ENCODE assay signal across 30 mouse cellular contexts in the genomic region with DNA sequence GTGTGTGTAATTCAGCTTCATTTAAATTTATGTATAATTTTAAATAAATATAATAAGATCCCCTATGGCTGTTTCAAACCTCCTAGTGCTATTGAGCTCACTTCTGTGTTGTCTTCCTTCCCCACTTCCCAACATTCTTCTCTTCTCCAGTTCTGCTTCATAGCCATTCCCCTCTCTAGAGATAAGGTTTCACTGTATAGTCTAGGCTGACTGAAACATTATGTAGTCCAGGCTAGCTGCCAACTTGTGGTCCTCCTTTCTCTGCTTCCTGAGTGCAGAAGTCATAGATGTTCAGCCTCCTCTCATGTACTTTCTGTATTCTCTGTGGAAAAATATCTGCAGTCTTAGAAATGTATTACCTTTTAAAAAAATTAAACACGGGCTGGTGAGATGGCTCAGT. TPM values are rescaled to one million over a fixed set of nuclear protein-coding genes. Genes with fewer than 3 reads are reported as not detected.
A peak's percentile ranks its signal among the peaks of the same experiment; 100 is the strongest.
DNase-seq lines count a peak whose midpoint lies in the region; ATAC-seq and TF ChIP-seq lines count a peak whose summit lies in the region.
"Had no signal": no experiment of that assay in that cellular context is flagged by ENCODE, and none has a peak within 500 bp of the region (broad histone marks: within the 10 kb centered on the region; RNA-seq: fewer than 3 reads in every experiment).

No protein-coding gene starts in this region.

- WGBS in lung, embryonic 14.5 days: 88% methylated on average over 1 of the region's 1 CpGs
- 72% methylated on average over 1 of the region's 1 CpGs for WGBS in lung, adult 2 months

- peak in 1 of 2 experiments; percentile 62; a peak in 1 of 4 replicates for TF ChIP-seq EP300 in MEL (IDR thresholded peaks at IDR 0.05; ENCODE audit: low read depth in 1 of 2, low read length in 2 of 2)

- no peak for TF ChIP-seq POLR2A in lung, adult 2 months (IDR thresholded peaks at IDR 0.05; ENCODE audit: borderline replicate concordance, extremely low read depth, low read depth, low read length)
- no peak for TF ChIP-seq POLR2A in MEL (IDR thresholded peaks at IDR 0.05; ENCODE audit: control insufficient read depth in 1 of 2, insufficient read depth in 1 of 2, low read depth in 1 of 2, low read length in 2 of 2, poor library complexity in 1 of 2)

- H3K9me3 ChIP-seq in lung, embryonic 14.5 days (ENCODE audit: low read depth, low read length): no peaks in the 10 kb centered on the region
- H3K9me3 ChIP-seq in MEL (replicated peaks; ENCODE audit: insufficient read depth, low read length): no peaks in the 10 kb centered on the region
- H3K9me3 ChIP-seq: embryonic facial prominence, embryonic 12.5 days; embryonic facial prominence, embryonic 15.5 days; forebrain, embryonic 10.5 days; forebrain, embryonic 12.5 days had no signal

- peak; percentile 27 for DNase-seq in heart, adult 11 months
- no peak for DNase-seq in heart, adult 8-10 months (ENCODE audit: low spot score)
- peak; percentile 15 for DNase-seq in lung, embryonic 14.5 days
- DNase-seq in lung, adult 2 months: no peak
- DNase-seq in MEL (ENCODE audit: low read depth, low spot score): peak; percentile 64
- DNase-seq in adrenal gland, postnatal 4 days (ENCODE audit: low spot score in 2 of 2): no peak
- DNase-seq: adrenal gland, adult 8-10 months; adrenal gland, postnatal 14 days; adrenal gland, postnatal 36 days; B cell, adult 2 months; cerebellum, adult 11 months; cerebellum, adult 18-20 months; cerebellum, adult 8-10 months; cerebellum, adult 9-11 months; cerebellum, postnatal 14 days; cerebellum, postnatal 36 days; embryo, embryonic 11 days had no signal

- H3K36me3 ChIP-seq in lung, embryonic 14.5 days (ENCODE audit: insufficient read depth): no peaks in the 10 kb centered on the region
- peaks cover 0 to 4% of the 10 kb centered on the region in 2 experiments; a peak in 2 of 4 replicates for H3K36me3 ChIP-seq in MEL (ENCODE audit: control insufficient read depth in 1 of 2, insufficient read depth in 2 of 2, low read length in 2 of 2)
- H3K36me3 ChIP-seq: embryonic facial prominence, embryonic 12.5 days; embryonic facial prominence, embryonic 15.5 days; forebrain, embryonic 10.5 days; forebrain, embryonic 12.5 days; G1E had no signal

- no peak for ATAC-seq in lung, embryonic 14.5 days (ENCODE audit: insufficient read depth)
- no peak for ATAC-seq in frontal cortex, adult (ENCODE audit: low TSS enrichment)
- ATAC-seq: activated CD4-positive, CD25-positive, alpha-beta regulatory T cell, adult 4 months; CD4-positive, CD25-positive, alpha-beta regulatory T cell, adult 4 months; forebrain, embryonic 14.5 days; forebrain, embryonic 16.5 days; Patski had no signal

- no peak for TF ChIP-seq CTCF in lung, embryonic 14.5 days (IDR thresholded peaks at IDR 0.05; ENCODE audit: low read depth)
- TF ChIP-seq CTCF in lung, adult 2 months (IDR thresholded peaks at IDR 0.05; ENCODE audit: insufficient read depth, low read length): no peak
- no peak for TF ChIP-seq CTCF in MEL (IDR thresholded peaks at IDR 0.05 in 2 of 3, conservative IDR thresholded peaks at IDR 0.05 in 1 of 3; ENCODE audit: control insufficient read depth in 1 of 3, insufficient read depth in 1 of 3, low read depth in 2 of 3, low read length in 3 of 3, poor library complexity in 1 of 3, severe bottlenecking in 1 of 3)

- TF ChIP-seq RAD21 in MEL (IDR thresholded peaks at IDR 0.05; ENCODE audit: low read depth, low read length): no peak

- H3K9ac ChIP-seq in lung, embryonic 14.5 days: no peak overlapping the region
- H3K9ac ChIP-seq in MEL (ENCODE audit: control insufficient read depth, low read depth, low read length, poor library complexity, severe bottlenecking): no peak overlapping the region
- H3K9ac ChIP-seq: embryonic facial prominence, embryonic 12.5 days; embryonic facial prominence, embryonic 15.5 days; forebrain, embryonic 12.5 days had no signal

- no peaks in the 10 kb centered on the region for H3K79me2 ChIP-seq in MEL (ENCODE audit: control insufficient read depth, insufficient read depth, low read length, poor library complexity)

- H3K4me1 ChIP-seq in lung, embryonic 14.5 days (ENCODE audit: insufficient read depth): no peaks in the 10 kb centered on the region
- H3K4me1 ChIP-seq in lung, adult 2 months (ENCODE audit: control insufficient read depth, insufficient read depth, low read length): no peaks in the 10 kb centered on the region
- H3K4me1 ChIP-seq in MEL (ENCODE audit: control insufficient read depth in 1 of 2, insufficient read depth in 2 of 2, low read length in 2 of 2): peaks cover 0 to 5% of the 10 kb centered on the region in 2 experiments; a peak in 2 of 4 replicates
- H3K4me1 ChIP-seq: embryonic facial prominence, embryonic 12.5 days; embryonic facial prominence, embryonic 15.5 days; forebrain, embryonic 10.5 days; forebrain, embryonic 12.5 days had no signal

- H3K27me3 ChIP-seq in lung, embryonic 14.5 days (ENCODE audit: insufficient read depth, low read length): no peaks in the 10 kb centered on the region
- H3K27me3 ChIP-seq in MEL (ENCODE audit: control insufficient read depth in 1 of 2, insufficient read depth in 2 of 2, low read length in 2 of 2): no peaks in the 10 kb centered on the region
- H3K27me3 ChIP-seq: CH12.LX; embryonic facial prominence, embryonic 12.5 days; embryonic facial prominence, embryonic 15.5 days; forebrain, embryonic 12.5 days; Patski had no signal

- no peak overlapping the region for H3K27ac ChIP-seq in lung, embryonic 14.5 days (ENCODE audit: low read depth)
- no peak overlapping the region for H3K27ac ChIP-seq in MEL (ENCODE audit: control insufficient read depth, low read depth, low read length)
- H3K27ac ChIP-seq: embryonic facial prominence, embryonic 12.5 days; embryonic facial prominence, embryonic 15.5 days; forebrain, embryonic 10.5 days; forebrain, embryonic 12.5 days had no signal

- no peak overlapping the region for H3K4me2 ChIP-seq in lung, embryonic 14.5 days
- H3K4me2 ChIP-seq: embryonic facial prominence, embryonic 12.5 days; embryonic facial prominence, embryonic 15.5 days; forebrain, embryonic 12.5 days had no signal

- H3K4me3 ChIP-seq in lung, embryonic 14.5 days (ENCODE audit: low read depth, low read length): no peak overlapping the region
- H3K4me3 ChIP-seq in lung, adult 2 months (replicated peaks; ENCODE audit: extremely low read depth, low read depth, low read length): no peak overlapping the region
- no peak overlapping the region for H3K4me3 ChIP-seq in MEL (ENCODE audit: control insufficient read depth in 1 of 2, insufficient read depth in 1 of 2, low read depth in 2 of 2, low read length in 2 of 2)
- H3K4me3 ChIP-seq: embryonic facial prominence, embryonic 12.5 days; embryonic facial prominence, embryonic 15.5 days; erythroblast, embryonic 14.5 days; forebrain, embryonic 10.5 days; forebrain, embryonic 12.5 days had no signal

TF ChIP-seq in MEL, 35 proteins besides CTCF, POLR2A, EP300 and RAD21:
- no peak for TF ChIP-seq SIN3A (IDR thresholded peaks at IDR 0.05; ENCODE audit: low read length)
- TF ChIP-seq GATA1 (IDR thresholded peaks at IDR 0.05; ENCODE audit: low read depth, low read length): peak; percentile 36; the same call in 1 of the 2 replicates
- no peak for TF ChIP-seq TAL1 (IDR thresholded peaks at IDR 0.05; ENCODE audit: low read length)
- no peak for TF ChIP-seq ZKSCAN1 (IDR thresholded peaks at IDR 0.05; ENCODE audit: low read depth, low read length)
TF ChIP-seq in MEL: peak in this region for 1.

RNA-seq across cellular contexts. Expression of a gene that starts 15.2 kb away (rescaled TPM):
- 100 to 1,000 TPM; 390 to 423 (median 413) TPM for total RNA-seq in heart, adult 8-10 months (2022)
- 180 and 196 TPM in 2 replicates for polyA plus RNA-seq in lung, embryonic 14.5 days (2014; fragmentation: Nextera tagmentation; extraction: Ambion mirVana)
- 12.5 and 27.8 TPM in 2 replicates for polyA plus RNA-seq in lung, adult 2 months (2012; rRNA removed)
- 5.3 and 5.7 TPM in 2 replicates for total RNA-seq in MEL (2012; rRNA removed)
- polyA plus RNA-seq in MEL (2012; ENCODE audit: insufficient read depth in 1 of 2, insufficient read length in 2 of 2, low read depth in 1 of 2, low replicate concordance in 2 of 2, missing spikeins in 1 of 2): 1 to 10 TPM in 1 of 2 experiments, not detected in 1; 8.8 TPM
- total RNA-seq in adrenal gland, postnatal 4 days (2021): 100 to 1,000 TPM; 172 to 180 TPM

Comparison
In these comparisons a context has a peak if more than half of its experiments do, and no peak if none do; other contexts are left out.
1. DNase-seq: peak in heart, adult 11 months (single experiment), lung, embryonic 14.5 days (single experiment) and MEL (single experiment); none in heart, adult 8-10 months (single experiment), lung, adult 2 months (single experiment) and adrenal gland, postnatal 4 days (0 of 2).
2. RNA of a gene that starts 15.2 kb away (total RNA-seq): 390 to 423 TPM in heart, adult 8-10 months and 172 to 180 TPM in adrenal gland, postnatal 4 days; 5.3 to 5.7 TPM in MEL; every median in the first group is over 10 times any median in the second.